Mouse (Mus musculus): ENCODE data around the gene Tenm2. TPM values are rescaled to one million over a fixed set of nuclear protein-coding genes. Genes with fewer than 3 reads are reported as not detected.

The Tenm2 gene
- 0.02 and 0.05 TPM in 2 replicates for polyA plus RNA-seq (2012; rRNA removed)

DNA sequence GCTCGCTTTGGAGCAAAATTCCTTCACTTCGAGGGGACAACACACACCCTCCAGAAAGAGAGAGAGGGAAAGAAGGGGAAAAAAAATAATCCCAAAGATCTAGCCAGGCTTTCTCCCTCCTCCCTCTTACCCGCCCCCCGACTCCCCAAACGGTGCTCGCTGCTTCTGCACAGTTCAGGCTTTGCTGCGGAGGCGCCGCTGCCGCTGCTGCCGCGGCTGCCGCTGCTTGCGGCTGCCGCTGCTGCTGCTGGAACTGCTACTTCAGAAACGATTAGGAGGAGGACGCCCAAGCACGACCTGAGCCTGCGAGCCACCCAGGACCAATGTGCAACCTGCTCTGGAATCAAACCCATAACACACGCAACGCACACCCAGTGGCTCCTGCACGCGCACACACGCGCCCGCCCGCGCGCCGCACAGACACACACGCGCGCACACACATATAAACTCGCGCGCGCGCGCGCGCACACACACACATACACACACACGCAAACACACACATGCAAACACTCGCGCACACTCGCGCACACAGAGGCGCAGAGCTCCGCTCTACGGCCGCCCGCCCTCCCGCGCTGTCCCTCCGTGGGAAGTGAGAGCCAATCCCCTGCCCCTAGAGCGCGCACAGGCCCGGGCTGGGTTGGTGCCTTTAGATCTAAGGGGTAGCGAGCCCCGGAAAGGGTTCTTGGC lies at the start of gene Tenm2:
Gene Tenm2 (minus strand): TSS at position 51 of the 687 bp plus-strand sequence.
- no peak for DNase-seq (ENCODE audit: low read depth, low spot score)
- 2% methylated on average over 59 of the region's 59 CpGs for WGBS

DNA sequence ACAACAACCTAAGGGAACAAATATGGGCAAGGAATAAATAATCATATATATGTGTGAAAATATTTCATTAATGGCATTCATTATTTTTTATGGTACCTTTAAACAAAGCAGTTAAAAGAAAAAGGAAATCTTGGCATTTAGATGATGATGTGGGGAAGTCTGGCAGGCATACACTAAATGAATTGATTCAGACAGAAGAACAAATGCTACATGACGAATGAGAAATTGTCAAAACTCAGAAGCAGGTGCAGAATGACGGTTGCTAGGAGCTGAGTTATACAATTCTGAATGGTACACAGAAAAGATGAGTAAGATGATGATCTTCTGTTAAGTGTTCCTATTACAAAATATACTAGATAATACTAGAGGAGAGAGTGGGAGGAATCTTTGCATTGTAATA lies 49.4 kb upstream of the Tenm2 start:
- DNase-seq (ENCODE audit: low read depth, low spot score), result no peak
- WGBS, result 87% methylated on average over 2 of the region's 2 CpGs

DNA sequence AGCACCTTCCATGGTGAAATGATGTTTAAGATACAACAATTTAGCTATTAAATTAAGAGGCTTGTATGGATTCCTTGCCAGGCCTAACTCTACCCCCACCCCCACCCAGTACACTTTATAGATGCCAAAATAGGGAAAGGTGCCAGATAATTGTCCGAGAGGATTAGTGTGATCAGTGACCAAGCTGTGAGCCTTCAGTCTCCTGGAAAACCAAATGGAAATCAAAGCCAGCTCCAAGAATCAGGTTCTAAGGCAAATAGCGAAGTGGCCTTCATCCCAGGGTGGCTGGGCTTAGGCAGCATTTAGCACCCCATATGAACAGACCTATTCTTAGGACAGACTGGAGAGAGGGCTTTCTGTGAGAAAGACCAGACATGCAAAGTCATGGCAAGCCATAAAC lies 13.0 kb upstream of the Tenm2 start:
- no peak for DNase-seq (ENCODE audit: low read depth, low spot score)
- 67% methylated on average over 2 of the region's 2 CpGs for WGBS

DNA sequence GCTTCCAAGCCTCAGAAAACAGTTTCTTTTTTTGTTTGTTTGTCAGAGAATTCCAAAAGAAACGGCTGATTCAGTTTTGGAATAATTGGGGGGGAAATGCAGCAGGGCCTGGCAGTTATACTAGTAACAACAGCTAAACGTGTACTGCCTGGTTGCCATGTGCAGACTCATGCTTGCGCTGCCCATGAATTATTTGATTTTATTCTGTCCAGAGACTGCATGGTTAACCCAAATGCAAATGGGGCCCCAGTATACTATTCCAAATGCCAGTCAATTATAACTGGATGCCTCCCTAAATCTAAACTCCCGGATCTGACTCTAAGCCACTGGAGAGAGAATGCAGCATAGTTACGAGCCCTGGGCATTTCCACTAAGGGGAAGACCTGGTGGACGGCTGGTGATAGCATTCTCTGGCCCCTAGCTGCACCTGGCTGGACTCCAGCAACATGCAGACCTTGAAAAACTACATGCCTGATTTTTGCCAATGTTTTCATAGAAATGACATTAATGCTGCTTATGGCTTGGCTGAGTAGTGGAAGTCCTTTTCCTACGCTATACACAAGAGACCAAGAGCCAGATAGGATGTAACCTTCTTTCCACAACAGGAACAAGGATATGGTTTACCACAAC lies 1.4 kb upstream of the Tenm2 start:
- no peak for DNase-seq (ENCODE audit: low read depth, low spot score)
- WGBS, result 48% methylated on average over 7 of the region's 7 CpGs

DNA sequence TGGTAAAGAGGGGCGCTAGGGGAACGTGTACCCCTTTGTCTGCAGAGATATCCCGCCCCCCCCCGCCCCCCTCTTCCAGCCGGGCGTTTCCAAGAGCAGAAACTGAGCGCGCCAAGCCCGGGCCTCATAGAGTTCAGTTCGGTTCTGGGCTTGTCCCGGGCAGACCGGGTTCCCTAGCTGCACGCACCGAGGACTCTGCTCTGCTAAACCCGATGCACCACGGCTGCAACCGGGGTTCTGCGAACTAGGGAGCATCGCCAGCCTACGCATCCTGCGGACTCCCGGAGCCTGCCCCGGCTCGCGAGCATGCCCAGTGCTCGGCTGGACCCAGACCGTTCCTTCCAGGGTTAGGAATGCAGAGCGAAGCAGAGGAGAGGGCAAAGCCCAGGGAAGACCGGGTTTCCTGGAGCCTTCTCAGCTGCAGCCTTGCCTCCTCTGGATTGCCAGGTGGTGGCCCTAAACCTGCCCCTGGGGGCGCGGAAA lies 878 bp upstream of the Tenm2 start:
- WGBS, result 3% methylated on average over 31 of the region's 31 CpGs
- no peak for DNase-seq (ENCODE audit: low read depth, low spot score)

DNA sequence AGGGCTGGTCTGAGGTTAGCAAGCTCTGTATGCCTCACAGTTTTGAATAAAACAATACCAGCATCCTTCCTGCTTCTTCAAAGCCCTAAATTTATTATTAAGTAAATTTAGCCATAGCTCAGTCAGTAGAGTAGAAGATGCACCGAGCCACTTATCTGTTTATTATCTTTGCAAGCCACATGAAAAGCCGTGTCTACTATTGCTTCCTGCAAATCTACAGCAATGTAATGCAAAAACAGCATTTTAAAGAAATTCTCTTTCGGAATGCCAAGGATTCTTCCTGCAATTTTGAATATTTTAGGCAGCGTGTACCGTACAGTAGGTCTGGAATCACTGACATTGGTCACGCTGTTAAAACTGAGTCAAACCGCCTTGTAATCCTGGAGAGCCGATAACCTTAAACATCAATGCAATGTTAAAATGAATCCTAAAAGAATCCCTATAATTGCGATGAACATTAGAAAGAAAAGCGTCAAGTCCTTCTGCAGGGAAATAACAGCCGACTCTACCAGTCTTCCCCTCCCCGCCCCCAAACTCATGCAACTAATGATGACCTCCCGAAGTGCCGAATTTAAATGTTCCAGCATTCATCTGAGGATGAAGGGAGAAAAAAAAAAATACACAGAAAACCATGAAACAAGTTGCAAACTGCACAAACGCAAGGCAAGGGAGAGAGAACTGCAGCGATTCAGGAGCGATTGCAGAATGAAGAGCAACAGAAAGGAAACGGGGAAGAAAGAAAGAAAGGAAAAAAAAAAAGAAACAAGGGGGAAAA lies 556 bp downstream of the Tenm2 start:
- WGBS, result 14% methylated on average over 18 of the region's 18 CpGs
- no peak for DNase-seq (ENCODE audit: low read depth, low spot score)

DNA sequence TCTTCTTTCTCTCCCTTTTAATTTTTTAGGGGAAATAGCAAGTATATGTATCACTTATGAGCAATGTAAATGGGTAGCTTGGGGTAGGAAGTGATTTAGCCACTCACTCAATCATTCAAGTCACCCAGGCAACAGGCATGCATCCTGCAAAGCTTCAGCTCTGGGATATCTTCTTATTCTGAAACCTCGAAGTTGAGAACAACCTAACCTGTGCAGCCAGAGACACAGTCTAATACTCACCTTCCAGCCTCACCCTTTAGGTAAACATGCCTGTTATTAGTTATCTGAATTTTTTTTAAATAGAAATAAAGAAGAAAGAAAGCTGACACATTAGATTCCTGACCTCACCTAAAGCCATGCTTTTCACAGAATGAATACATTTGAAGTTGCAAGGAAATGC lies 8.4 kb downstream of the Tenm2 start:
- 27% methylated on average over 1 of the region's 1 CpGs for WGBS
- DNase-seq (ENCODE audit: low read depth, low spot score), result no peak

DNA sequence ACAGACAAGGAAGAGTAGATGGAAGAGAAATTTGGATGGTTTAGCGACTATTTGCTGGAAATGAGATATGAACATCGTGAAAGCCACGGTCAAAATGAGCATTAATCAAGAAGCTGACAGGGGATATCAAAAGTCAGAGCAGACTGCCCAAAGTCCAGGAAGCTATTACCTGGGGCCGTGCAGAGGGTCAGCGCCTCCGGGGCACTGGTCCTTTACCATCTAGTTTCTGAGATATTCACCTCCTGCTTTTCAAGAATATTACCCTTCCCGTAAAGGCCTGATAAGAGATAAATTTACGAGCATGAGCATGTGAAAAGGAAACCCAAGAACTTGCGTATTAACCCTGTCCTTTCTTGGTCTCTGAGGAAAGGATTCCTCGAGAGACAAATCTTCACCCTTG lies 8.8 kb downstream of the Tenm2 start:
- WGBS, result 41% methylated on average over 10 of the region's 10 CpGs
- DNase-seq (ENCODE audit: low read depth, low spot score), result no peak

DNA sequence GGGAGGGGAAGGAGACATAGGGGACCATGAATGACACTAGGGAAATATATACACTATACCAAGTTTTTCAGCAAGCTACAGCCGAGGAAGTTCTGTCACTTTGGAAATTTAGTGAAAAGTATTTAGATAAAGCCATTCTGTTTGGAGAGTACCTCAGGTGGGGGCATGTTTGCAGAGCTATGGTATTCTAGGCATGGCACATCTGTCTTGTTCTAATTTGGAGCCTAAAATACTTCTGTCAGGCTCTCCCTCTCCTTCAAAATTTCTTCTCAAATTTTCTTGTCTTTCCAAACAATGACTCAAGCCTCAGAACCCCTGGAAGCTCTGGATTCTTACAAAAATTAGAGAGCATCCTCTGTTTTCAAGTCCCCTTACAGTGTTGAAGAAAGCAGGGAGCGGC lies 13.0 kb downstream of the Tenm2 start:
- 62% methylated on average over 2 of the region's 2 CpGs for WGBS
- DNase-seq (ENCODE audit: low read depth, low spot score), result no peak

DNA sequence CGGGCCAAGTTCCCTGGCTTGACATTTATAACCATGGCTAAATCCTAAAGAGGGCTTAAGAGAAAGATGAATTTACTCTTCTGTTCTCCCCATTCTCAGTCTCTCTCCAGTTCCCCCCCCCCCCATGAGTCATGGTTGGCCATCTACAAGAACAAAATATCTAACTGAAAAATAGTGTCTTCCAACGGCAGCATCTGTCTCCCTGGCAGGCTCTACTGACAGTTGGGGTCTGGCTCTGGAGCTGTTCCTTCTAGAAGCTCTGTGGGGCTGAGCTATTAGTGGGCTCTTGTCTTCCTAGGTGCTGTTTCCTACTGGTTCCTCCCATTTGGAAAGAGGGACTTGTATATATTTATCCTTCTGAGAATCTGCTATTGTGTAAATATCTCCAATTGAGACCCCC lies 13.7 kb downstream of the Tenm2 start:
- 73% methylated on average over 2 of the region's 2 CpGs for WGBS
- DNase-seq (ENCODE audit: low read depth, low spot score), result no peak

DNA sequence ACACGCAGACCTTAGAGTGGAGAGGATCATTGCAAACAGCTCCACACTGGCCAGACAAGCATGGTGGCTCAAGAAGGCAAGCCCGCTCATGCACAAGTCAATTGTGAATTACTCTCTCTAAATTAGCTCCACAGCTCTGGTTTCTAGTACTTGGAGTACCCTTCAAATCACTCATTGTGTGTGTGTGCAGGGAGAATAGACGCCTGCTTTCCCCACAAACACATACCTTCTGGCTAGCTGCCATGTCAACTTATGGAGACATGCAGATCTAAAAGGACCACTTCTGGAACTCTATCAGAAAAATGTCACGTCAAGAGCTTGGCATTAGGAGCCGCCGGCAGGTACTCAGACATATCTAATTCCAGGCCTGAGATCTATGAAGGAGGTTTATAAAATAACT lies 14.8 kb downstream of the Tenm2 start:
- DNase-seq (ENCODE audit: low read depth, low spot score), result no peak
- 88% methylated on average over 6 of the region's 6 CpGs for WGBS

DNA sequence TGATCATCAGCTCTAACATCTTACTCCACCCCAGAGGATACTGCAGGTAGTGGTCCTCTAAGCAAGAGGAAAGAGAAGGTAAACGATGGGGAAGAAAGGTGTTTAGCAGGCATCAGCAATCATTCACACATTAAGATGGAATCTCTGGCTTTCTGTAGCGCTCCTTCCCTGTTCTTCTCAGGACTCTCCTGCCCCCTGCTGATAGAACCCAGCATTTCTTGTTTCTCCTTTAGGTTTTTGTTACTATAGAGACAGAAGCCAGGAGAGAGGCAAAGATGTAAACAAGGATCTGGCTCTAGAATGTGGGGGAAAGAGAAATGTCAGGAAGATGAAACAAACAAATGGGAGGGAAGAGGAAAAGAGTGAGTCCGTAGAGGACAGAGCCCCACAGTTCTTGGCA lies 49.6 kb downstream of the Tenm2 start:
- no peak for DNase-seq (ENCODE audit: low read depth, low spot score)
- WGBS, result 10% methylated on average over 3 of the region's 3 CpGs

DNA sequence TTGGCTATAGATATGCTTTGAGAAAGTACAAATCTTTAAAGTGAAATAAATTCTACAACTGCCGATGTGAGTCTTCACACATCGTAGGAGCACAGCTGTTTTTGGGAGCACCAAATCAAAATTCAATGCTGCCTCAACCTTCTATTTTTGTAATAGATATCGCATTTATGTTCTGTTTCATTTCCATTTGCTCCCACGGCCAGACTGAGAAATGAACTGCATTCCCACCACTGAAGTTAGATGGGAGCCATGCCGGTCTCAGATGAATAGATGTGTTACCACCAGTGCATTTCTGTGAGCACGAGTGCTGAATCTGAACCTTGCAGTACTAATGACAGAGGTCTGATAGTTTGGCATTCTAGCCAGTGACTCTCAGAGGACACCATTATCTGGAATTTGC lies 58.3 kb downstream of the Tenm2 start:
- DNase-seq (ENCODE audit: low read depth, low spot score), result no peak
- WGBS, result 91% methylated on average over 6 of the region's 6 CpGs

DNA sequence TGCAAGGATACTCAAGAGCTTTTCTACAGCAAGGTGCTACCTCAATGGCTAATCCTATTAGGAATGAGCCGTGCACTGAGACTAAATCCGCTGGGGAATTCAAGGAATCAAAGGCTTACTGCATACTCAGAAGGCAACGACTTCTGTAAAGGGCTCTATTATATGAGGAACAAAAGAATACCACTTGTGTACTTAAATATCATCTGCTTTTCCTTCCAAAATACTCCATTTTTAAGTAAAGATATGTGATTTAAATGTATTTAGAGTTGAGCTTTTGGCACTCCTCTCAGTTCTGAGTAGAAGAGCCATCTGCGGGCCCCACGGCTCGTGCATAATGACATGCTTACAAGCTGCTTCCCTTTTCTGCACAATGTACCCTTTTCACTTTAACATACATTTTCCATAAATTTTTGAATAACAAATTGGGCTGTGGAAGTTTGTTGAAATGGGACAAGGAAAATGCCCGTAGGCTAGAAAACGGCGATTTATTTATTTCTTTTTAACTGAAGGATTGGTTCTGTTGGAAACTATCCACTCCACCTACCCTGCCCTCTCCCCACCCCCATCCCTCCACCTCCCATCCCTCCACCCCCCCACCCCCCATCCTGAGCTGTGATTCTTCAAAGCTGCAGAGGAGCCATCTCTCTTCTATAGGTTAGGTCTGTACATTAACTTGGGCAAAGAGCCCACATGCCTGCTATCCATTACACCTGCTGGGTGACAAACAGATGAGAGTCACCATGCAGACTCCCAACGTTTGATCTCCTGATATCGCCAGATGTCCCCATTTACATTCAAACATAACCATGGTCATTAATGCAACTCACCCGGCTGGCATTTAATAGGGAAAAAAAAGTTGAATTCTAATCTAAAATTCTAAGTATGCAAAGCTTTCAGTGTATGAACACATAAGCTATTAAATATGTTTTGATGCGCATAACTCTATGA lies 81.6 kb downstream of the Tenm2 start:
- WGBS, result 61% methylated on average over 13 of the region's 13 CpGs

DNA sequence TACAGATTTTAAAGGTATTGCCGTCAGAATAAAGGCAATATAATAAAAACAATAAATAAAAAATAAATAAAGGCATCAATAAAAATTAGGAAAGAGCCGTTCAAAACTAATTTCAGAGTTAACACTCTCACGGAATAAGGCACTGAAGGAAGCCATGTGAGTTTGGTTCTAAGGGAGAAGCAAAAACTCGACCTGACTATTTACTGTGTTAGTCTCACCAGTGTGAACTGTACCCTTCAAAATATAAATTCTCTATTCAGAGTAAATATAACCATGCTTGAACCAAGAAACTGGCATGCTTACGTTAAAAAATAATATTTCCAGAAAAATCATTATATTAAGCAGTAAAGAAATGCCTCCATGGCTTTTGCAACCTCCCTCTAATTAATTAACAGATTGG lies 82.4 kb downstream of the Tenm2 start:
- DNase-seq (ENCODE audit: low read depth, low spot score), result no peak
- 66% methylated on average over 5 of the region's 5 CpGs for WGBS

More for the DNA sequence above, 81.6 kb downstream of the Tenm2 start:
- no peak for DNase-seq (ENCODE audit: low read depth, low spot score)

DNA sequence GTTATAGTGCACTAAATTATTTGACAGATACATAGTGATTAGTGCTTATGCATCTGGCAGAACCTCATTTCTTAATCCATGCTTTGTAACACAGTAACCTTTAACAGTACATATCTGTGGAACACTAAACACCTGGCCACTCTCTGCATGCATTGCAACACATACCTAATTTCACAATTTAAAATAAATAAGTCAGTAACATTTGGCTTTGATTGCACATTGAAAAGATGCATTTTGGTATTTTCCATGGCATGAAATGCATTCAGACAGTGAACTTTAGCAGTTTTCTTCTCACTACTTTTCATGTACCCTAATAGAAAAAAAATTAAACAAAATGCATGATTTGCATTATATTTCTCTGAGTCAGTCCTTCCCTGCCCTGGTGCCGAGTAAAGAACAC lies 85.8 kb downstream of the Tenm2 start:
- no peak for DNase-seq (ENCODE audit: low read depth, low spot score)
- WGBS, result 60% methylated on average over 1 of the region's 1 CpGs

DNA sequence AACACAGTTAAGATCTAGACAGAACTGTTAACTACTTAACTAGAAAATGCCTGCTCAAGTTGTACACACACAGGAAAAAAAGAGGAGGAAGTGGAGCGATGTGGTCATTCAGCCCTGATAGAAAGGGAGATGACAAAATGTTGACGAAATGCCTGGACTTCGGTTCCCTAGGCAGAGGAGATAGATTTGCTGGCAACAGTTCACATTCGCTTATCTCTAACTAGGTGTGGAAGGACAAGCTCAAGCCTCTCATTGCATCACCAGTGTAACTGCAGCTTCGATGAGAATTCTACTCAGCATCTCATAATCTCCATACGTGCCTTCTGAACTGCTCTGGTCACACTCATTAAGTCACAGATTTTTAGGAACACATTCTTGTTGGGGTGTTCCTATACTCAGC lies 91.8 kb downstream of the Tenm2 start:
- 71% methylated on average over 6 of the region's 6 CpGs for WGBS
- DNase-seq (ENCODE audit: low read depth, low spot score), result no peak

DNA sequence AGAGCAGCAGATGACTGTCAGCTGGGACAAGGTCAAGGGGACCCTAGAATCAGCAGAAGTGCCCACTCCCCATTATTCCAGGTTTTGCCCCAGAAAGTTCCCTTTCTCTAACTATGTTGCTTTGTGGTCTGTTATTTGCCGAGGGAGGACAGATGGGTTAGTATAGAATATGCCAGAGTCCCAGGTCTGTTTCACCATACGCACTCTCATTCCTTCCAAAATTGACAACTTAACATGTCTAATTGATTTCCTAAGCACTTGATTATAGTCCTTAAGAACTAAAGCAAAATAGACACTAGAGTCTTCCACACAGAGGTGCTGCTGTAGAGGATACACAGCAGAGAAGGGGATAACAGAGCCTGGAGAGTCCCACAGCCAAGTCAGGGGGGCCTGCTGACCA lies 92.3 kb downstream of the Tenm2 start:
- no peak for DNase-seq (ENCODE audit: low read depth, low spot score)
- WGBS, result 90% methylated on average over 2 of the region's 2 CpGs

DNA sequence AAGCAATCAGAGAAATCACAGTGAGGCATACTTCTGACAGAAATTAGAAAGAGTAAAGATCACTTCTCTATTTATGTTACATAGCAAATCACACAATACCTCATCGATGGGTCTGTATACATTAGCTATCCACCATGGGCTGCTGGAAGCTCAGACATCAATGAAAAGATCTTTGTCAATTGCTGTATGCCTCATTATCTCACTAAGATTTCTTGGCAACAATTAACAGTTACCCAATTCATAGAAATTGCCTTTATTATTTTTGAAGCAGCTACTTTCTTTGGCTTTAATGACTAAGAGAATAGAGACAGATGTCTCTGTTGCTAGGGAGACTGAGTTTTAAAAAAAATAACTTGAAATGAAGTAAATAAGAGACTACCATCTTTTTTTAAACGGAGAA lies 106.9 kb downstream of the Tenm2 start:
- 71% methylated on average over 2 of the region's 2 CpGs for WGBS
- no peak for DNase-seq (ENCODE audit: low read depth, low spot score)

DNA sequence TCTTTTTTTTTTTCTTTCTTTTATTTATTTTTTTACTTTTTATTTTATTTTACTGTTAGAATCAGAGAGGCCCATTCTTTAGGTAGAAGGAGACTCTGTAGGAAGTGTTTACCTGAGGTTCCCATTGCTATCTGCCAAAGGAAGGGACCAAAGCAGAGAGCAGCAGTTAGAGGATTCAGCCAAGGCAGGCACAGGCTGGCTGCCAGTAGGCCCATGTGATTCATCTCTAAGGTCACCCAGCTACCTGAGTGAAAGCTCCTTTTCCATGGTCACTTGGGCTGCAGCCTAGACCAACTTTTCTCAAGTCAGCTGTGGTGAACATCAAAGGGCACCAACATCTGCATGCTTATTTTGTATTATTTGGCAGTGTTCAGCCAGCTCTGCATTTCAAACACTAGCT lies 117.7 kb downstream of the Tenm2 start:
- DNase-seq (ENCODE audit: low read depth, low spot score), result no peak

Measured in large intestine, adult 2 months (tissue).